Mouse (Mus musculus): ENCODE results near the gene Pkp4. TPM values are rescaled to one million over a fixed set of nuclear protein-coding genes. Genes with fewer than 3 reads are reported as not detected.
A peak's percentile ranks its signal among the peaks of the same experiment; 100 is the strongest.

Gene Pkp4
- total RNA-seq, 2 experiments from 2014 or later, result 24.9 to 34.0 TPM

- H3K4me3 ChIP-seq, result no peak overlapping the region
- peak; percentile 34 for DNase-seq
- peak overlapping the region; percentile 89 for H3K27ac ChIP-seq
- no peak for TF ChIP-seq CTCF (IDR thresholded peaks at IDR 0.05)
- intact Hi-C loops (cut with DNase I), result no loop called here
Observed at GRCm38 (mm10) chr2:59400901-59401378, 240.3 kb downstream of the Pkp4 start.

GRCm38 (mm10) chr2:59401841-59402461, 241.3 kb downstream of the Pkp4 start:
- intact Hi-C loops (cut with DNase I), result loop anchor here (2.0 kb wide), 1 partner anchor 25 kb away; no protein-coding TSS in a partner anchor
- no peak for TF ChIP-seq CTCF (IDR thresholded peaks at IDR 0.05)
- Histone ChIP-seq H3K4me3 (no peak overlapping the region), H3K27ac (peak overlapping the region; percentile 89)
- peak; percentile 40 for DNase-seq

- Histone ChIP-seq H3K4me3 (no peak overlapping the region), H3K27ac (no peak overlapping the region)
- no peak for DNase-seq
- no peak for TF ChIP-seq CTCF (IDR thresholded peaks at IDR 0.05)
- intact Hi-C loops (cut with DNase I), result no loop called here
Observed at GRCm38 (mm10) chr2:59404022-59404421, 243.4 kb downstream of the Pkp4 start.

Other genes with a start within 250 kb of the Pkp4 start
- under 1 TPM in 1 of 2 experiments, not detected in 1; 0.17 TPM for gene Ccdc148, start 167 bp upstream of the Pkp4 start, total RNA-seq (2021)